Mouse (Mus musculus): ENCODE data around the gene Gm13271. TPM values are rescaled to one million over a fixed set of nuclear protein-coding genes. Genes with fewer than 3 reads are reported as not detected.
"Not testable (repeated sequence)": the region's sequence is repeated elsewhere in the genome, so short reads cannot be mapped to it uniquely, and the experiment has no call there.

Gene Gm13271
- total and polyA plus RNA-seq, 2 experiments from 2014 or later = not detected

- Histone ChIP-seq H3K4me3 (ENCODE audit: low read depth, low read length) (peak overlapping the region; percentile 27), H3K4me2 (ENCODE audit: low read depth) (peak overlapping the region; percentile 62)
- WGBS = 0% methylated on average over 17 of the region's 28 CpGs
- not testable (repeated sequence) for H3K27ac ChIP-seq (ENCODE audit: low read depth, low read length); H3K36me3 ChIP-seq (ENCODE audit: insufficient read depth); H3K27me3 ChIP-seq (ENCODE audit: insufficient read depth, low read length); H3K4me1 ChIP-seq (ENCODE audit: insufficient read depth); H3K9me3 ChIP-seq (ENCODE audit: low read length); ATAC-seq; H3K9ac ChIP-seq
- DNase-seq = peak; percentile 51
- peak; percentile 62 for TF ChIP-seq CTCF (IDR thresholded peaks at IDR 0.05; ENCODE audit: low read depth)
Observed at GRCm38 (mm10) chr4:88760431-88760830, 5.8 kb downstream of the Gm13271 start.

GRCm38 (mm10) chr4:88761776-88762175 lies 7.1 kb downstream of the Gm13271 start:
- not testable (repeated sequence) for DNase-seq

GRCm38 (mm10) chr4:88762341-88762740 lies 7.7 kb downstream of the Gm13271 start:
- H3K9me3 ChIP-seq (ENCODE audit: low read length); H3K4me1 ChIP-seq (ENCODE audit: insufficient read depth); ATAC-seq; H3K4me2 ChIP-seq (ENCODE audit: low read depth); H3K27ac ChIP-seq (ENCODE audit: low read depth, low read length); H3K9ac ChIP-seq; H3K36me3 ChIP-seq (ENCODE audit: insufficient read depth); DNase-seq; H3K4me3 ChIP-seq (ENCODE audit: low read depth, low read length); H3K27me3 ChIP-seq (ENCODE audit: insufficient read depth, low read length): not testable (repeated sequence)
- WGBS = 60% methylated on average over 8 of the region's 9 CpGs

More at GRCm38 (mm10) chr4:88761776-88762175, 7.1 kb downstream of the Gm13271 start:
- not testable (repeated sequence) for H3K4me3 ChIP-seq (ENCODE audit: low read depth, low read length); ATAC-seq; H3K4me1 ChIP-seq (ENCODE audit: insufficient read depth); H3K27ac ChIP-seq (ENCODE audit: low read depth, low read length); H3K27me3 ChIP-seq (ENCODE audit: insufficient read depth, low read length); H3K4me2 ChIP-seq (ENCODE audit: low read depth); H3K9me3 ChIP-seq (ENCODE audit: low read length); H3K9ac ChIP-seq; H3K36me3 ChIP-seq (ENCODE audit: insufficient read depth)
- 59% methylated on average over 6 of the region's 8 CpGs for WGBS

- peak overlapping the region; percentile 56 for H3K4me2 ChIP-seq (ENCODE audit: low read depth)
- not testable (repeated sequence) for H3K9me3 ChIP-seq (ENCODE audit: low read length); H3K27me3 ChIP-seq (ENCODE audit: insufficient read depth, low read length); H3K27ac ChIP-seq (ENCODE audit: low read depth, low read length); H3K4me1 ChIP-seq (ENCODE audit: insufficient read depth); ATAC-seq; H3K36me3 ChIP-seq (ENCODE audit: insufficient read depth); H3K9ac ChIP-seq
- WGBS = 3% methylated on average over 26 of the region's 42 CpGs
- peak overlapping the region; percentile 23 for H3K4me3 ChIP-seq (ENCODE audit: low read depth, low read length)
- TF ChIP-seq CTCF (IDR thresholded peaks at IDR 0.05; ENCODE audit: low read depth) = peak; percentile 64
- DNase-seq = peak; percentile 32
Observed at GRCm38 (mm10) chr4:88763384-88764018, 8.8 kb downstream of the Gm13271 start.

GRCm38 (mm10) chr4:88773534-88773933 lies 18.9 kb downstream of the Gm13271 start, which contains the start of gene Gm13290:
Gm13290 (plus strand) TSS chr4:88773834.
- not testable (repeated sequence) for H3K36me3 ChIP-seq (ENCODE audit: insufficient read depth); H3K27ac ChIP-seq (ENCODE audit: low read depth, low read length); H3K4me1 ChIP-seq (ENCODE audit: insufficient read depth); H3K9ac ChIP-seq; H3K9me3 ChIP-seq (ENCODE audit: low read length); H3K27me3 ChIP-seq (ENCODE audit: insufficient read depth, low read length); DNase-seq; ATAC-seq; H3K4me3 ChIP-seq (ENCODE audit: low read depth, low read length); H3K4me2 ChIP-seq (ENCODE audit: low read depth)
- no CpG with 5 or more reads among the region's 32 CpGs for WGBS

GRCm38 (mm10) chr4:88776622-88777021 lies 22.0 kb downstream of the Gm13271 start, which contains the start of gene Gm13289:
Gm13289 (plus strand) TSS chr4:88776922.
- DNase-seq; H3K4me2 ChIP-seq (ENCODE audit: low read depth); H3K9ac ChIP-seq; H3K9me3 ChIP-seq (ENCODE audit: low read length); H3K4me3 ChIP-seq (ENCODE audit: low read depth, low read length); H3K36me3 ChIP-seq (ENCODE audit: insufficient read depth); ATAC-seq; H3K4me1 ChIP-seq (ENCODE audit: insufficient read depth); H3K27me3 ChIP-seq (ENCODE audit: insufficient read depth, low read length); H3K27ac ChIP-seq (ENCODE audit: low read depth, low read length): not testable (repeated sequence)
- no CpG with 5 or more reads among the region's 29 CpGs for WGBS

- not testable (repeated sequence) for ATAC-seq; H3K9me3 ChIP-seq (ENCODE audit: low read length); DNase-seq; H3K9ac ChIP-seq; H3K27ac ChIP-seq (ENCODE audit: low read depth, low read length); H3K4me1 ChIP-seq (ENCODE audit: insufficient read depth); H3K4me2 ChIP-seq (ENCODE audit: low read depth); H3K36me3 ChIP-seq (ENCODE audit: insufficient read depth); H3K27me3 ChIP-seq (ENCODE audit: insufficient read depth, low read length); H3K4me3 ChIP-seq (ENCODE audit: low read depth, low read length)
- no CpG with 5 or more reads among the region's 29 CpGs for WGBS
Observed at GRCm38 (mm10) chr4:88779550-88779949, 24.9 kb downstream of the Gm13271 start, which contains the start of gene Gm13272. Gm13272 (plus strand) TSS chr4:88779850.

GRCm38 (mm10) chr4:88780320-88780719 lies 25.7 kb downstream of the Gm13271 start:
- not testable (repeated sequence) for H3K27me3 ChIP-seq (ENCODE audit: insufficient read depth, low read length); ATAC-seq; H3K36me3 ChIP-seq (ENCODE audit: insufficient read depth); DNase-seq; H3K9ac ChIP-seq; H3K4me1 ChIP-seq (ENCODE audit: insufficient read depth); H3K4me3 ChIP-seq (ENCODE audit: low read depth, low read length); H3K9me3 ChIP-seq (ENCODE audit: low read length); H3K27ac ChIP-seq (ENCODE audit: low read depth, low read length); H3K4me2 ChIP-seq (ENCODE audit: low read depth)
- WGBS = 59% methylated on average over 14 of the region's 18 CpGs

GRCm38 (mm10) chr4:88781831-88782230 lies 27.2 kb downstream of the Gm13271 start, which contains the start of gene Ifnz:
Ifnz (plus strand) TSS chr4:88782131.
- not testable (repeated sequence) for H3K4me3 ChIP-seq (ENCODE audit: low read depth, low read length); H3K27ac ChIP-seq (ENCODE audit: low read depth, low read length); H3K9ac ChIP-seq; H3K36me3 ChIP-seq (ENCODE audit: insufficient read depth); H3K4me1 ChIP-seq (ENCODE audit: insufficient read depth); DNase-seq; H3K9me3 ChIP-seq (ENCODE audit: low read length); ATAC-seq; H3K27me3 ChIP-seq (ENCODE audit: insufficient read depth, low read length)
- 18% methylated on average over 2 of the region's 7 CpGs for WGBS
- peak within 1 kb of the TSS; percentile 34; the same call in 1 of the 2 replicates for H3K4me2 ChIP-seq (ENCODE audit: low read depth)

GRCm38 (mm10) chr4:88782335-88782734 lies 27.7 kb downstream of the Gm13271 start:
- H3K27me3 ChIP-seq (ENCODE audit: insufficient read depth, low read length); DNase-seq; H3K36me3 ChIP-seq (ENCODE audit: insufficient read depth); H3K4me1 ChIP-seq (ENCODE audit: insufficient read depth); ATAC-seq; H3K27ac ChIP-seq (ENCODE audit: low read depth, low read length); H3K9ac ChIP-seq; H3K9me3 ChIP-seq (ENCODE audit: low read length); H3K4me3 ChIP-seq (ENCODE audit: low read depth, low read length): not testable (repeated sequence)
- peak overlapping the region; percentile 34; the same call in 1 of the 2 replicates for H3K4me2 ChIP-seq (ENCODE audit: low read depth)
- 0% methylated on average over 3 of the region's 31 CpGs for WGBS

Data from forebrain, postnatal 0 days (tissue).